Mouse (Mus musculus): ENCODE data around the gene Cdk4. TPM values are rescaled to one million over a fixed set of nuclear protein-coding genes. Genes with fewer than 3 reads are reported as not detected.
"Not testable (repeated sequence)": the region's sequence is repeated elsewhere in the genome, so short reads cannot be mapped to it uniquely, and the experiment has no call there.

The Cdk4 gene
- polyA plus RNA-seq, 1 experiment from 2014 or later = 209 TPM

GRCm38 (mm10) chr10:127070190-127071121 lies 7.1 kb downstream of the Cdk4 start, which contains the start of gene Tspan31:
Gene Tspan31 (minus strand): TSS chr10:127070264.
- Histone ChIP-seq H3K4me3 (ENCODE audit: low read depth, low read length) (peak within 1 kb of the TSS; percentile 72), H3K9me3 (ENCODE audit: low read length) (no peaks in the 10 kb centered on the region), H3K27ac (ENCODE audit: low read depth) (peak within 1 kb of the TSS; percentile 91), H3K9ac (replicated peaks) (peak within 1 kb of the TSS; percentile 72), H3K36me3 (replicated peaks; ENCODE audit: insufficient read depth, low read length) (peaks cover 27% of the 10 kb centered on the region), H3K4me1 (ENCODE audit: insufficient read depth) (peaks cover 33% of the 10 kb centered on the region), H3K27me3 (ENCODE audit: insufficient read depth, low read length) (no peaks in the 10 kb centered on the region), H3K4me2 (ENCODE audit: low read depth, low read length) (peak within 1 kb of the TSS; percentile 92)
- ATAC-seq (peak; percentile 79), DNase-seq (peak; percentile 84)
- TF ChIP-seq CTCF (IDR thresholded peaks at IDR 0.05; ENCODE audit: low read depth) (no peak), EP300 (IDR thresholded peaks at IDR 0.05; ENCODE audit: low read depth) (peak; percentile 44)
- WGBS (ENCODE audit: insufficient replicate concordance) = 1% methylated on average over 36 of the region's 36 CpGs

GRCm38 (mm10) chr10:127071203-127071602 lies 7.9 kb downstream of the Cdk4 start:
- peak overlapping the region; percentile 72; the same call in 1 of the 2 replicates for H3K4me3 ChIP-seq (ENCODE audit: low read depth, low read length)
- TF ChIP-seq CTCF (IDR thresholded peaks at IDR 0.05; ENCODE audit: low read depth) (no peak), EP300 (IDR thresholded peaks at IDR 0.05; ENCODE audit: low read depth) (no peak)
- peak; percentile 38 for ATAC-seq
- H3K9me3 ChIP-seq (ENCODE audit: low read length) = no peaks in the 10 kb centered on the region
- peak overlapping the region; percentile 72; the same call in 1 of the 2 replicates for H3K9ac ChIP-seq (replicated peaks)
- 55% methylated on average over 9 of the region's 9 CpGs for WGBS (ENCODE audit: insufficient replicate concordance)
- peak overlapping the region; percentile 92 for H3K4me2 ChIP-seq (ENCODE audit: low read depth, low read length)
- no peaks in the 10 kb centered on the region for H3K27me3 ChIP-seq (ENCODE audit: insufficient read depth, low read length)
- H3K27ac ChIP-seq (ENCODE audit: low read depth) = peak overlapping the region; percentile 91; the same call in 1 of the 2 replicates
- H3K4me1 ChIP-seq (ENCODE audit: insufficient read depth) = peaks cover 38% of the 10 kb centered on the region
- peak; percentile 47 for DNase-seq
- peaks cover 19% of the 10 kb centered on the region for H3K36me3 ChIP-seq (replicated peaks; ENCODE audit: insufficient read depth, low read length)

GRCm38 (mm10) chr10:127072270-127072669 lies 8.9 kb downstream of the Cdk4 start:
- H3K4me3 ChIP-seq (ENCODE audit: low read depth, low read length); ATAC-seq; H3K27me3 ChIP-seq (ENCODE audit: insufficient read depth, low read length); H3K4me2 ChIP-seq (ENCODE audit: low read depth, low read length); H3K27ac ChIP-seq (ENCODE audit: low read depth); H3K9ac ChIP-seq (replicated peaks); H3K36me3 ChIP-seq (replicated peaks; ENCODE audit: insufficient read depth, low read length); H3K9me3 ChIP-seq (ENCODE audit: low read length); DNase-seq: not testable (repeated sequence)
- H3K4me1 ChIP-seq (ENCODE audit: insufficient read depth) = peaks cover 32% of the 10 kb centered on the region
- WGBS (ENCODE audit: insufficient replicate concordance) = 83% methylated on average over 4 of the region's 4 CpGs

GRCm38 (mm10) chr10:127072969-127073368 lies 9.6 kb downstream of the Cdk4 start:
- not testable (repeated sequence) for H3K4me3 ChIP-seq (ENCODE audit: low read depth, low read length); H3K27ac ChIP-seq (ENCODE audit: low read depth); ATAC-seq; H3K4me2 ChIP-seq (ENCODE audit: low read depth, low read length); H3K36me3 ChIP-seq (replicated peaks; ENCODE audit: insufficient read depth, low read length); DNase-seq; H3K27me3 ChIP-seq (ENCODE audit: insufficient read depth, low read length); H3K9ac ChIP-seq (replicated peaks); H3K9me3 ChIP-seq (ENCODE audit: low read length)
- WGBS (ENCODE audit: insufficient replicate concordance) = 60% methylated on average over 2 of the region's 2 CpGs
- peaks cover 30% of the 10 kb centered on the region for H3K4me1 ChIP-seq (ENCODE audit: insufficient read depth)

- no peak for DNase-seq
- WGBS (ENCODE audit: insufficient replicate concordance) = 90% methylated on average over 1 of the region's 1 CpGs
- Histone ChIP-seq H3K9ac (replicated peaks) (no peak overlapping the region), H3K36me3 (replicated peaks; ENCODE audit: insufficient read depth, low read length) (no peaks in the 10 kb centered on the region), H3K27ac (ENCODE audit: low read depth) (no peak overlapping the region), H3K4me2 (ENCODE audit: low read depth, low read length) (no peak overlapping the region), H3K27me3 (ENCODE audit: insufficient read depth, low read length) (peaks cover 13% of the 10 kb centered on the region; the same call in 1 of the 2 replicates), H3K4me1 (ENCODE audit: insufficient read depth) (peaks cover 31% of the 10 kb centered on the region), H3K9me3 (ENCODE audit: low read length) (no peaks in the 10 kb centered on the region), H3K4me3 (ENCODE audit: low read depth, low read length) (no peak overlapping the region)
- ATAC-seq = no peak
- TF ChIP-seq CTCF (IDR thresholded peaks at IDR 0.05; ENCODE audit: low read depth) (no peak), EP300 (IDR thresholded peaks at IDR 0.05; ENCODE audit: low read depth) (no peak)
Observed at GRCm38 (mm10) chr10:127073981-127074380, 10.6 kb downstream of the Cdk4 start.

GRCm38 (mm10) chr10:127075080-127075479 lies 11.7 kb downstream of the Cdk4 start, which contains the start of gene Agap2:
Gene Agap2 (plus strand): TSS chr10:127075284.
- Histone ChIP-seq H3K27me3 (ENCODE audit: insufficient read depth, low read length) (peaks cover 21% of the 10 kb centered on the region; the same call in 1 of the 2 replicates), H3K36me3 (replicated peaks; ENCODE audit: insufficient read depth, low read length) (no peaks in the 10 kb centered on the region), H3K4me1 (ENCODE audit: insufficient read depth) (peaks cover 33% of the 10 kb centered on the region), H3K9ac (replicated peaks) (no peak within 1 kb of the TSS; the same call in 1 of the 2 replicates), H3K9me3 (ENCODE audit: low read length) (no peaks in the 10 kb centered on the region), H3K4me3 (ENCODE audit: low read depth, low read length) (peak within 1 kb of the TSS; percentile 34), H3K27ac (ENCODE audit: low read depth) (no peak within 1 kb of the TSS), H3K4me2 (ENCODE audit: low read depth, low read length) (peak within 1 kb of the TSS; percentile 65)
- 29% methylated on average over 9 of the region's 9 CpGs for WGBS (ENCODE audit: insufficient replicate concordance)
- no peak for ATAC-seq
- peak; percentile 65 for TF ChIP-seq CTCF (IDR thresholded peaks at IDR 0.05; ENCODE audit: low read depth)
- no peak for TF ChIP-seq EP300 (IDR thresholded peaks at IDR 0.05; ENCODE audit: low read depth)
- DNase-seq = peak; percentile 49

Data from liver, postnatal 0 days (tissue).